Mouse (Mus musculus) thymus, adult 2 months (tissue): ENCODE data around the gene Ceacam2.
"Not testable (repeated sequence)": the region's sequence is repeated elsewhere in the genome, so short reads cannot be mapped to it uniquely, and the experiment has no call there.

Experiments used
- CTCF ChIP-seq: fragments of 200-500 bp; IDR thresholded peaks from 2 replicates; pipeline ENCODE4 v1.5.1; 2012; ENCODE audit warnings: mild to moderate bottlenecking, control low read depth, low read length, moderate library complexity, borderline replicate concordance; ENCODE audit not compliant: control insufficient read depth, poor library complexity, insufficient read depth; ENCODE audit errors: extremely low read depth
- POLR2A ChIP-seq: fragments of 200-500 bp; IDR thresholded peaks from 2 replicates; pipeline ENCODE4 v1.6.1; 2012; ENCODE audit warnings: mild to moderate bottlenecking, low read length, control low read depth, moderate library complexity; ENCODE audit not compliant: control insufficient read depth, poor library complexity, insufficient read depth; ENCODE audit errors: extremely low read depth

- not testable (repeated sequence) for TF ChIP-seq CTCF, POLR2A
Measured at GRCm38 (mm10) chr7:25489382-25489781, 50.3 kb downstream of the Ceacam2 start.
